Mouse (Mus musculus) left cerebral cortex, postnatal 25 days (tissue): ENCODE data around the gene Traf3ip2. TPM values are rescaled to one million over a fixed set of nuclear protein-coding genes. Genes with fewer than 3 reads are reported as not detected.

ENCODE experiments used
- DNase-seq, 2 experiments: peaks; one replicate each; pipeline ENCODE4 v3.0.0; 2022; ENCODE audit warnings: low spot score in 2 of 2, mixed read lengths in 1 of 2
- intact Hi-C: fragments of 180-260 bp; cut with DNase I; formaldehyde crosslinking; loops from one replicate; pipeline ENCODE4 v1.15.1; 2025
- total RNA-seq, 2 experiments: library from RNA; stranded (reverse); gene quantifications; 2 replicates each; pipeline ENCODE4 v1.2.3; 2021

Traf3ip2 gene
- total RNA-seq, 2 experiments from 2014 or later: 0.43 to 0.92 TPM

GRCm38 (mm10) chr10:39628799-39629517, 16.2 kb downstream of the Traf3ip2 start:
- intact Hi-C loops: no loop called here
- no peak for DNase-seq

GRCm38 (mm10) chr10:39629746-39630552, 17.2 kb downstream of the Traf3ip2 start:
- intact Hi-C loops: loop anchor here (1.0 to 2.0 kb wide), 2 partner anchors 87 to 101 kb away; no protein-coding TSS in a partner anchor

DNA sequence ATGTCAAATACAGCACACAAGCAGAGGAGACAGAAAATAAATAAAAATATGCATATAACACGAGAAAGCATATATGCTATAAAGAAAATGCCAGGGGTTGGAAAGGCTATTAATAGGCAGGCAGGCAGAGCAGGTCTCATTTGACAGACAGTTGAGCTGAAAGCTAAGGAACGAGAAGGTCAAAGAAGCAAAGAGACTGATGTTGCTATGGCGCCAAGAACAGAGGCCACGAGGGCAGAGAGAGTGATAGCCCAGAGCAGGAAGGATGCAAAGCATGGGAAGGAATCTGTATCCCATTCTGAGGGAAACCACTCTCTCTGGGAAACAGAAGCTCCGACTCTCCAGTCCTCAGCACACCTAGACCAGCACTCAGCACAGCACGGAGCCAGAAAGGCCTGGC, 18.1 kb downstream of the Traf3ip2 start:
- intact Hi-C loops: loop anchor here (1.0 to 2.0 kb wide), 2 partner anchors 88 to 100 kb away; no protein-coding TSS in a partner anchor
- no peak for DNase-seq

More at GRCm38 (mm10) chr10:39629746-39630552, 17.2 kb downstream of the Traf3ip2 start:
- DNase-seq: peak; percentile 76 to 97

- intact Hi-C loops: loop anchor here (2.0 kb wide), 1 partner anchor 89 kb away; no protein-coding TSS in a partner anchor
These were observed 18.9 kb downstream of the Traf3ip2 start for GRCm38 (mm10) chr10:39631627-39632026.

GRCm38 (mm10) chr10:39633379-39633778, 20.6 kb downstream of the Traf3ip2 start:
- intact Hi-C loops: no loop called here
- DNase-seq: no peak

More at GRCm38 (mm10) chr10:39631627-39632026, 18.9 kb downstream of the Traf3ip2 start:
- no peak for DNase-seq

DNA sequence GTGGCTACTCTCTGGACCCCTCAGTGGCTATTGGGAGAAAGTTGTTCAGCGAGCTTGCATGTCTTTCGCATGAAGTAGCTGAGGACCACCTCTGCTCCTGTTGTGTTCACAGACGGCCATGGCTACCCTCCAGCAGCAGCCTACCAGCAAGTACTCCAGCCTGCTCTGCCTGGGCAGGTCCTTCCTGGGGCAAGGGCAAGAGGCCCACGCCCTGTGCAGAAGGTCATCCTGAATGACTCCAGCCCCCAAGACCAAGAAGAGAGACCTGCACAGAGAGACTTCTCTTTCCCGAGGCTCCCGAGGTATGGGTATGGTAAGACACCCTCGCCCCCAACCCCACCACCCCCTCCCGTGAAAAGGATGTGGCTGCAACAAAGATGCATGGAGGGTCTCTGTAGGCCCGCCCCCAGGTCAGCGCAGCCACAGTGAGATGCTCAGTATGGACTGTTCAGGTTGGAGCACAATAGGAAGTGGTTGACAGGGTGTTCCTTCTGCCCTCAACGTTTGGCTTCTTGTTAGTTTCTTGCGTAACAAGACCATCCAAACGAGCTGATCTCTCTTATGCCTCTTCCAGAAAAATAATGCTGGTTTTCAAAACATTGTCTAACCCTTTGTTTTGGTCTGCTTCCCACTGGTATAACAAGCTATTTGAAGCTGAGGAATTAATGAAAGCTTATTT, 21.8 kb downstream of the Traf3ip2 start:
- no peak for DNase-seq
- intact Hi-C loops: no loop called here

- DNase-seq: no peak
- intact Hi-C loops: no loop called here
These were observed 26.1 kb downstream of the Traf3ip2 start for GRCm38 (mm10) chr10:39638862-39639261.

DNA sequence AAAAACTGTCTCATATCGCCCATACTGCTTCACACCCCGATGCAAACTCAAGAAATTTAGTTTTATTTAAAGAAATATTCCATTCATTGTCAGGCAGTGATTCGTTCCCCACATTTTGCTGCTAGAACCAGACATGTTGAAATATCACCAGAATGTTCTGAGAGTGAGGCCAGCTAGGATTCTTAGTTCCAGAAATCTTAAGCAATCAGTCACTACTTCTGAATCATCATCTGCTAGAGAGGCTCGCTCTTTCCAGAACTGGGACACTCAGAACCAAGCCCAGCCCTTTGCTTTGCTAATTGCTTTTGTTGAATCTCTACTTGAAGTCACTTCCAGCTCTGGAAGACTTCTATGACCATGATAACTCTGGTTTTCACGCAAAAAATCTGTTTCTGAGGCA, 27.0 kb downstream of the Traf3ip2 start:
- intact Hi-C loops: no loop called here
- no peak for DNase-seq

DNA sequence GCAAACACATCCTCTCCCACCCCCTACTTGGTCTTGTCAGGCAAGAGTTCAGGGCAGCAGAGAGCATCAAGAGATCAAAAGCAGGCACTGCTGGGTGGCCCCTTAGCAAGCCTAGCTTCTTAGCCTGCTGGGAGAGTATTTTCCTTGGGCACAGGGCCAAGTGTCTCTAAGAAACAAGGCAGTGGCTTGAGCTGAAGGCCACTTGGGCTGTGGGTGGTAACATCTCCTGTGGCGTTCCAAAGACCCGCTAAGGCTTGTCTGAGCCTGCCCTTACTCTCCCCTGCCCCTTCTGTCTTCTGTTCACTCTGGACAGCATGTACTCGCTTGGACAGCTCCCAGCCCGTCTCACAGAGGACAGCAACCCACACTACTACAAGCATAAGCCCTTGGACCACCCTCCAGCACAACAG, 28.1 kb downstream of the Traf3ip2 start:
- peak in 1 of 2 experiments; percentile 25 for DNase-seq
- intact Hi-C loops: no loop called here

DNA sequence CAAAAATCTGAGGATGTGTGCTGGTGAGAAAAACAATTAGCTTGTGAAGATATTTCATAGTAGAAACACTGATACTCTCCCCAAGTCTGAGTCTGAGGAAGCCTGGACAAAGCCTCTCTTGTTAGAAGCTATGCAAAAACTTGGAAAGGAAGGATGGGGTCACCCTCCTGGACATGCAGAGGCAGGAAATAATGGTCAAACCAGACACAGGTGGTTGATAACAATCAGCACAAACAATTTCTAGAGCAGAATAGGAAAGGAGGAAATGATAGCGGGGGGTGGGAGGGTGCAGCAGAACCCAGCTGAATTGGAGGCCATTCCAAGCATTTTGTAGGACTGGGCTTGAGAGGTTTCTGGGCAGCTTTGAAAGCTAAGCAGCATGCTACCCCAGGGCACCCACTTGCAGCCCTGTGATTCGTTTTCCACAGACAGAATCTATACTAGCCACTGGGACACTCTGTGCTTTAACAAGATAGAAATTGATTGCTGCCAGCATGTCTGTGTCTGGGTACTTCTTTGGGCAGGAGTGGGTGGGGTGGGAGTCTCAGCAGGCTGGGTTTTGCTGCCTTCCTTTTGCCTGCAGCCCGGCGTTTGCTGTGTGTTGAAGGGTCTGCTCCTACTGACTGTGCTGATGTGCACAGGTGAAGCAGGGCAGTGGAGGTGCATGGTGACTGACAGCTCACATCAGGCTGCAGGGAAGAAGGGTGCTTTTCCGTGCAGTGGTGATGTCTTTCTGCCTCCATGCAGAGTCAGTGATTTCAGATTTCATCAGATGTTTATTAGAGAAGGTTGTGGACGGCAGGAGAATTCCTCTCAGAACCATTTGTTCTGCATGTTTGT, 33.3 kb downstream of the Traf3ip2 start:
- DNase-seq: no peak
- intact Hi-C loops: no loop called here

GRCm38 (mm10) chr10:39646629-39647019, 33.9 kb downstream of the Traf3ip2 start:
- intact Hi-C loops: no loop called here
- DNase-seq: no peak

- no peak for DNase-seq
- intact Hi-C loops: no loop called here
These were observed 34.4 kb downstream of the Traf3ip2 start for GRCm38 (mm10) chr10:39647118-39647517.

DNA sequence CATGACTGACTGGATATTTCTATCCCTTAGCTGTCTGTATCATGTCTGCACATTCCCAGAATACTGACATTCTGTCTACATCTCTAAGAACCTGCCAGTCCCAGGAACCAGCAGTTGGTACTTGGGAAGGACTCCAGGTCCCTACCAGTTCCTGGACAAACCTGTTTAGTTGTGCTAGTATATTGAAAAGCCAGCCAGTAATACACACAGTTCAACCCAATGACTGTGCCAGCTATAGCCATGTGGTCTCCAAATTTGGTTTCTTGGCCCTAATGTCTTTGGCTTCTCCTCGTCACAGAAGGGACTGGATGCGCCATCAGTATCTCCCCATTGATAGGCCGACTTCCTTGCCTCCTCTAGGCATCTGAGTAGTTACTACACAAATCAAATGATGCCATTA, 35.5 kb downstream of the Traf3ip2 start:
- intact Hi-C loops: no loop called here
- DNase-seq: no peak

DNA sequence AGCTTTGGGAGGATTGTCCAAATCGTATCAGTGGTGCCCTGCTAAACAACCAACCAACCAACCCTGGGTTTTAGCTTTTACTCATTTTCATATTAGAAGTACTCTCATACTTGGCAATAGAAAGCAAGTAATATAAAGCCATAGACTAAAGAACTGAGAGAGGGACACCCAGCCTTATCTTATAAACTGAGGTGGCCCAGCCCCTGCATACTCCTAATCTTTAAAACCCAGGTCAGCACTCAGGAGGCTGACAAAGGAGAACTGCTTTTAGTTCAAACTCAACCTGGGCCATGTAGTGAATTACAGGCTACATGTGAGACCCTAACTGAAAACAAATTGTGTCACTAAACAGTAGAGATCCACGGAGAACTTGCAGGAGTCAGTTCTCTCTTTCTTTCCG, 36.8 kb downstream of the Traf3ip2 start:
- intact Hi-C loops: no loop called here
- no peak for DNase-seq

DNA sequence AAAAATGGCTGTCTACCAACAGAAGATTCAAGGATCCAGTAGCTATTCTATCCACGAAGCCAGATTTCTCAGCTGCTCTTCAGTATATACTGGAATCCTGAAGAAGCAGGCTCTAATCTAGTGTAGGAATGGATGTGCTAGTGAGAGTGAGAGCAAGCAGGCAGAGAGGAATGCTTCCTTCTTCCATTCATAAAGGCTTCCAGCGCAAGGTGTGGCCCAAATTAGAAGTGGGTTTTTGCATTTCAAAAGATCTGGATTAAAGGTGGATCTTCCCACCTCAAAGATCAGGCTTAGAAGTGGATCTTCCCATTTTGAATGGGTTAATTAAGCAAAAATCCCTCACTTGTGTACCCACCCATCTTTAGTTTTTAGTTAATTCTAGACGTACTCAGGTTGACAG, 37.6 kb downstream of the Traf3ip2 start:
- DNase-seq: no peak
- intact Hi-C loops: no loop called here

- intact Hi-C loops: no loop called here
- DNase-seq: no peak
These were observed 41.3 kb downstream of the Traf3ip2 start for GRCm38 (mm10) chr10:39654001-39654416.

- no peak for DNase-seq
- intact Hi-C loops: no loop called here
These were observed 46.2 kb downstream of the Traf3ip2 start for GRCm38 (mm10) chr10:39658901-39659410.

DNA sequence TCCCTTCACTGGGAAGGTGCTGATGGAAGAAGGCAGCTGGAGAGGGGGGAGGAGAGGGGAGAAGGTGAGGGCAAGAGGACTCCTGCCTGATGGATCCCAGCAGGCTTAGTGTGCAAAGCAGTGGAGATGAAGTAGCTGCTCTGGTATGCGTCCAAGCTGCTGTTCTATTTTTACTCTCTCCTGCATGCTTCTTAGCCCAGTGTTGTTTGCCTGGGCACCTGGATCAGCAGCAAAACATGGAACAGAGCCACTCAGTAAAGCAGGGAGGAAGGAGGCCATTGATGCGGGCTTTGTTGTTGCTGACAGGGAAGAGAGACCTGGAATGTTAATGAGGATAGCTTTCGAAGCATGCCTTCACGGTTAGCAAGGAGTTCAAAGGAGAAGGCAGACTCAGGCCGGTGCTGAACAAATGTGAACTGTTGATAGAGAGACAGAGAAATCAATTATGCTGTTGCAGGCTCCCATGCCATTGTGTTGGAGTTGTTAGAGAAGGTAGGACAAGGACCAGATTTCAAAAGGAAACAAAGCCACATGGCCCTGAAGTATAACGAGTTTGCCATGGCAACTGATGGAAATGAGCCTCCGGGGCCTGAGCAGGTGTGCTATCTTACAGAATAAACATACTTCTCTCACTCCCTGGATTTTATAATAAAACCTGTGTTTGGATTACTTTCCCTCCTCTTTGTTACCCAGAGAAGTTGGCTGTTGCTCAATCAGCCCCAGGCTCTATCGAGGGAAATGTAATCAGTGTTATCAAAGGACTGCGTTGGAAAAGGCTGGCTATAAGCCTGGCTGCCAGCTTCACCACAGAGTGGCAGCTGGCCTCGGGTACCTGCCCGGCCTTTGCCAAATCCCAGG, 46.9 kb downstream of the Traf3ip2 start:
- peak; percentile 41 to 65 for DNase-seq
- intact Hi-C loops: no loop called here
